Mouse (Mus musculus): ENCODE data around the gene Fbxw4.
"Not testable (repeated sequence)": the region's sequence is repeated elsewhere in the genome, so short reads cannot be mapped to it uniquely, and the experiment has no call there.

Fbxw4 gene

GRCm38 (mm10) chr19:45656810-45657595 lies 3.1 kb downstream of the Fbxw4 start:
- DNase-seq (ENCODE audit: low read depth in 1 of 2, low spot score in 2 of 2): no peak

GRCm38 (mm10) chr19:45655870-45656269 lies 4.2 kb downstream of the Fbxw4 start:
- DNase-seq (ENCODE audit: low read depth in 1 of 2, low spot score in 2 of 2): no peak

DNA sequence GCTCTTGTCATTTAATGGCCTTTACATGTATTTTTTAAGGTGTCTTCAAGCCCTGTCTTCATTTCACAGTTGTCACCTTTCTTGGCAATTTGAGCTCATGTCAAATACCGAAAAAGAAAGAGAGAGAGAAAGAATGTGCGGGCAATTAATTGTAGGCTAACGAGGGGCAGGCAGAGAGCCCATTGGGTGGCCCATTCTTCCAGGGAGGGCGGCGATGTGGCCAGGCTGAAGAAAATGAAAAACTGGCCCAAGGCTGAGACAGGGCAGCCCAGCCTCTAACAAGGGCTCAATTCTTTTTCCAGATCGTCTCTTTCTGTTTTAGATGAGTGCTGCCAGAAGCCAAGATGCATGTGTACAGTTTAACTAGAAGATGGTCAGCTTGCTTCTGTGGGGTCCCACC lies 6.1 kb downstream of the Fbxw4 start:
- DNase-seq (ENCODE audit: low read depth in 1 of 2, low spot score in 2 of 2): no peak

DNA sequence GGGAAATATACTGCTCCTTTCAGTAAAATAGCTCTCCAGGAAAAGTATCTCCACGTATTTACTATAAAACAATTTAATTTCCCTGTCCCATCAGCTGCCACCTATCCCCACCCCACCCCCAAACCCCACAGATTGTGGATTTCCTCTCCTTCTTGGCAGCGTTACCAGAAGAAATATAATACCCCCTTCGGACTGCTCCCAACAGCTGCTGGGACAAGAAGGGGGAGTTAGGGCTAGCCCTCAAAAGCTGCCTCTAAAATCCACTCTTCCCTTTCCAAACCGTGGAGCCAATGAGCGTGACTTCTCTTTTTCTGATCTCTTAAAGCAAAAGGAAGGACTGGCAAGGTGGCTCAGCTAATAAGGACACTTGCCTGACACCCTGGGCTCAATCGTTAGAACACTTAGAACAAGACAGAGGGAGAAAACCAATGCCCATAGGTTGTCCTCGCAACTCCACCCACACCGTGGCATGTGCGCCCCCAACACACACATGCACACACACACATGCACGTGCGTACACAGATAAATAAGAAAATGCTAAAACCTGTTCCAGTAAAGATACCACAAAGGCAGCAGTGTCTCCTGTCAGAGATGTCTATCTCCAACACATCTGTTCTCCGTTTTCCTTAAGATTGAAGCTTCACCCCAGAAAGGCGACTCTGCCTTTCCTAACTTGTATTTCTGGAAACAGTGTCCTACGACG lies 7.7 kb downstream of the Fbxw4 start:
- no peak for DNase-seq (ENCODE audit: low read depth in 1 of 2, low spot score in 2 of 2)

GRCm38 (mm10) chr19:45651524-45651923 lies 8.6 kb downstream of the Fbxw4 start:
- no peak for DNase-seq (ENCODE audit: low read depth in 1 of 2, low spot score in 2 of 2)

DNA sequence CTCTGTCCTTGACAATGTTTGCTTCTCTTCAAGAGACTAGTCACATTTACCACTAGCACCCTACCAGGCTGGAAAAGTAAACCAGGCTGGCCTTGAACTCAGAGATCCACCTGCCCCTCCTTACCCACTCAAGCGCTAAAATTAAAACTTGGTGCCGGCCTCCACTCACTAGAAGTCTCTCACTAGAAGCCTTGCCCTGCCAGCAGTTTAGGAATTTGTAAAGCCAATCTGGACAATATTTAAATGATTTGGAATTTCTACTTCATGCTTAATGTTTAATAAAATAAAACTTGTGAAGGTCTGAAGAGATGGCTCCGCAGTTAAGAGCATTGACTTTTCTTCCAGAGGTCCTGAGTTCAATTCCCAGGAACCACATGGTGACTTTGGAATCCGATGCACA lies 10.3 kb downstream of the Fbxw4 start:
- no peak for DNase-seq (ENCODE audit: low read depth in 1 of 2, low spot score in 2 of 2)

GRCm38 (mm10) chr19:45648469-45648868 lies 11.6 kb downstream of the Fbxw4 start:
- not testable (repeated sequence) for DNase-seq (ENCODE audit: low read depth in 1 of 2, low spot score in 2 of 2)

DNA sequence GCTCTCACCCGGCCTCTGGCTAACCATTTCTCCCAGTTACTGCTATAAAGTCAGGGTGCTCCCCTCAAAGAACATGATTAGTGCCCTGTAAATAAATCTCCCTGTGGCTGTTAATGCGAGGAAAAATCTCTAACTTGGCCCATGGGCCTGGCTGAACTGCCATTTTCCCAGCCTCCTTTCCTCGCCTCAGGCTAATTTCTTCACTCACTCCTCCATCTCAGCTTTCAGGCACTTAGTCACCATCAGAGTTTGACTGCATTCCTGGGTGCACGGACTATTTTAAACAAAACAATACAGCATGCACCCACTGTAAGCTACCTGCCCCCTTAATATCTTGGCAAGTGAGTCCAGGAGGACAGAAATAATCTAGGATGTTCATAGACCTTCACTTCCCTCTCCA lies 13.2 kb downstream of the Fbxw4 start:
- DNase-seq (ENCODE audit: low read depth in 1 of 2, low spot score in 2 of 2): no peak

- no peak for DNase-seq (ENCODE audit: low read depth in 1 of 2, low spot score in 2 of 2)
Measured at GRCm38 (mm10) chr19:45640691-45641090, 19.4 kb downstream of the Fbxw4 start.

- DNase-seq (ENCODE audit: low read depth in 1 of 2, low spot score in 2 of 2): no peak
Measured at GRCm38 (mm10) chr19:45635960-45636359, 24.2 kb downstream of the Fbxw4 start.

DNA sequence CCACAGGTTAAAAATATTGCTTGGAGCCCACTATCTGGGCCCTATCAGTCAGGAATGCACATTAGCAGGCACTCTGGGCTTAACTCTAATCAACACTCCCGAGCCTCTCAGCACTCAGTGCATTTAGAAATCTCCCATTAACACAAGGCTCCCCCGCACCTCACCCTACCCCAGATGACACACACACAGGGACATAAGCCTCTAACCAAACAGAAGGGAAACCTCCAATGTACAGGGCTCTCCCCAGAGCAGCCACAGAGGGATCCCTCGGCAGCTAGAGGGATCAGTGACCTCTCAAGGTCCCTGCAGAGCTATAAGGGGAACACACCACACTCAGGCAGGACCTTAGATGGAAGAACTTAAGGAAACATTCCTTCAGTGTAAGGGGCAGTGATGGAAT lies 28.5 kb downstream of the Fbxw4 start:
- no peak for DNase-seq (ENCODE audit: low read depth in 1 of 2, low spot score in 2 of 2)

GRCm38 (mm10) chr19:45630953-45631352 lies 29.2 kb downstream of the Fbxw4 start:
- DNase-seq (ENCODE audit: low read depth in 1 of 2, low spot score in 2 of 2): no peak

DNA sequence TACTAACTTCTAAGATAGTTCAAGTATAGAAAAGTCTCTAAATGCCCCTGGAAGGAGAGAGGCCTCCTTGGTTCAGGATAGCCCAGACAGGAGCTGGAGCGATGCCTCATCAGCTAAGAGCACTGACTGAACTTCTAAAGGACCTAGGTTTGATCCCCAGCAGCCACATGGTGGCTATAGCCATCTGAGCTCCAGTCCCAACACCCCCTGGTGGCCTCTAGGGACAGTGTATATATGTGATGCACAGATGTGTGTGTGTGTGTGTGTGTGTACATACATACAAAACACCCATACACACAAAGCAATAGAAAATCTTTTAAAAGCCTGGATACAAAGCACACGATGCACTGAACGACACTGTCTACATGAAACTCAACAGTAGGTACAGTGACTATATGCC lies 30.9 kb downstream of the Fbxw4 start:
- DNase-seq (ENCODE audit: low read depth in 1 of 2, low spot score in 2 of 2): no peak

DNA sequence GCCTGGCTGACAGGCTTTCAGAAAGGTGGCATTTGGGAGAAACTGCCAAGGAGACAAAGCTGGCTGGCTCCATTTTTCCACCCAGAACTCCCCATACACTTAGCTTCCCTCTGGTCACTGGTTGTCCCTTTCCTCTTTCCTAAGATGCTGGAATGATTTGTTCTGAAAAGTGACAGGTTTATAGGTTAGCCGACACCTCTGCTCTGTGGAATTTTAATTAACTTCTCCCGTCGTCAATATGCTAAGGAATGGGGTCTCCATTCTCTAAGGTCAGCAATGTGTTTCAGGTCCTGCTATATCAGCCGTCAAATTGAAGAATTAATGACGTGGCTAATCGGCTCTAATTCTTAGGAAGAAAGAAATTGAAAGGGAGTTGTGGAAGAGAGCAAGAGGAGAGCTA lies 31.5 kb downstream of the Fbxw4 start:
- no peak for DNase-seq (ENCODE audit: low read depth in 1 of 2, low spot score in 2 of 2)

DNA sequence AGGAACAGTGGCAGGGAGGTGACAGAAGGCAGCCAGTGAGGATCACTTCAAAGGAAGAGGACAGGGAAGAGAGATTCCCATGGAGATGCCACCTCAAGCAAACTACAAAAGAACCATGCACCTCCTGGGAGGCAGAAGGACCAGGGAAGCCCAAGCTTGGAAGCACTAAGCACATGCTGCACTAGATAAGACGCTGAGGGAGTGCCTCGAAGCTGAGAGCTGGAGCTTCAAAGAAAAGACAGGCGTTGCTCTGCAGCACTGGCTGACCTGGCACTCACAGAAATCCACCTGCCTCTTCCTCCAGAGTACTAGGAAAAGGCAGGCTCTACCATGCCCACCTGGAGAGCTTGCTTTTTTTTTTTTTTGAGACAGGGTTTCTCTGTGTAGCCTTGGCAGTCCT lies 33.1 kb downstream of the Fbxw4 start:
- DNase-seq (ENCODE audit: low read depth in 1 of 2, low spot score in 2 of 2): no peak

- DNase-seq (ENCODE audit: low read depth in 1 of 2, low spot score in 2 of 2): no peak
Measured at GRCm38 (mm10) chr19:45623710-45624109, 36.4 kb downstream of the Fbxw4 start.

- no peak for DNase-seq (ENCODE audit: low read depth in 1 of 2, low spot score in 2 of 2)
Measured at GRCm38 (mm10) chr19:45622144-45622543, 38.0 kb downstream of the Fbxw4 start.

GRCm38 (mm10) chr19:45621061-45621460 lies 39.1 kb downstream of the Fbxw4 start:
- no peak for DNase-seq (ENCODE audit: low read depth in 1 of 2, low spot score in 2 of 2)

DNA sequence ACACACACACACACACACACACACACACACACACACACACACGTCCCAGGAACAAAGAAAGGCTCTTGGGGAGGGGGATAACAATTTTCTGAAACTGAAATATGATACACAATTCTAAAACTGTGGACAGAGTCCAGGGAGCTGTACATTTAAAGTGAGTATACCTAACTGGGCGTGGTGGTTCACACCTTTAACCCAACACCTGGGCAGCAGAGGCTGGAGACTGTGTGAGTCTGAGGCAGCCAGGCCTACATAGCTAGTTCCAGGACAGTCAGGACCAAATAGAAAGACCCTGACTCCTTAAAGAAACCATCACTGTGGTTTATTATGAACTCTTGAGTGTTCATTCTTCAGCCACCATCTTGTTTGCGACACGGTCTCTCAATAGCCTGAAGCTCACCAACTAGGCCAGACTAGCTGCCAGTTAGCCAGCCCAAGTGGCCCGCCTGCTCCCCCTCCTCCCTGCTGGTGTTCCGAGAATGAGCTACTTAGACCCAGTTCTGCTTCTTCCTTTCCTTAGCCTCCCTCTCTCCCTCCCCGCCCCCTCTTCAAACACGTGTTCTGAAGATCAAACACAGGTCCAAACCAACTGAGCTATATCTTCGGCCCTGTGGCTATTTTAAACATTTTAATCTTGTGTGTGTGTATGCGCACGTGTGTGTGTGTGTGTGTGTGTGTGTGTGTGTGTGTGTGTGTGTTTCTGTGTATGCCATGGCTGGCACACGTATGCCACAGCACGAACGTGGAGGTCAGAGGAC lies 40.2 kb downstream of the Fbxw4 start:
- no peak for DNase-seq (ENCODE audit: low read depth in 1 of 2, low spot score in 2 of 2)

DNA sequence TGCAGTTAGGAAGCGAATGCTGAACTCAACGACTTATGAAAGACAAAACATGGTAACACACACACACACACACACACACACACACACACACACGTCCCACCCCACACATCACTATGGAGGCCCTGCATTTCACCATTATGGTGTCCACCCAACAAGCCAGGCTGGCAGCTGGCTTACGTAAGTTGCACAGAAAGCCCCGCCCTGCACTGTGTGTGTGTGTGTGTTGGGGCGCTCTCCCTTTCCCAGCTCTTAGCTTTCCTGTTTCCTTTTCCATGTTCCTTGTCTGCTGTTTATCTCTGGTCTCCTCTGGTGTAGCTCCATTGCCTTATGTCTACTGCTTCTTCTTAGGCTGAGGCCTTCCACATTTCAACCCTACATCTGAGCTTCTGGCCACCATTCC lies 41.9 kb downstream of the Fbxw4 start:
- DNase-seq (ENCODE audit: low read depth in 1 of 2, low spot score in 2 of 2): no peak

- DNase-seq (ENCODE audit: low read depth in 1 of 2, low spot score in 2 of 2): no peak
Measured at GRCm38 (mm10) chr19:45616735-45617134, 43.4 kb downstream of the Fbxw4 start.

- no peak for DNase-seq (ENCODE audit: low read depth in 1 of 2, low spot score in 2 of 2)
Measured at GRCm38 (mm10) chr19:45616214-45616518, 43.9 kb downstream of the Fbxw4 start.

All from monocyte, adult 2 months (primary cell).